Mouse (Mus musculus): ENCODE results near the gene Nhs.

- no peak for TF ChIP-seq CTCF (IDR thresholded peaks at IDR 0.05; ENCODE audit: low read depth, low read length)
- no peak for TF ChIP-seq POLR2A (IDR thresholded peaks at IDR 0.05; ENCODE audit: extremely low read depth, insufficient read depth, low read length)
Observed at GRCm38 (mm10) chrX:162158743-162159636, 540 bp downstream of the Nhs start.
